Mouse (Mus musculus) urinary bladder, postnatal 14 days (tissue): ENCODE results near the gene Rsc1a1.
A peak's percentile ranks its signal among the peaks of the same experiment; 100 is the strongest.

Experiments used
- DNase-seq: peaks from one replicate; pipeline ENCODE4 v3.0.0; 2021; ENCODE audit warnings: low spot score

The Rsc1a1 gene

GRCm38 (mm10) chr4:141685499-141685898 is at the start of gene Rsc1a1:
Gene Rsc1a1, minus strand, starts transcription at chr4:141685599.
- no peak for DNase-seq

GRCm38 (mm10) chr4:141735206-141735560 is 49.8 kb upstream of the Rsc1a1 start:
- no peak for DNase-seq

GRCm38 (mm10) chr4:141734446-141735205 is 49.2 kb upstream of the Rsc1a1 start:
- peak; percentile 92 for DNase-seq

- DNase-seq: no peak
Measured at GRCm38 (mm10) chr4:141731766-141732165, 46.4 kb upstream of the Rsc1a1 start.

GRCm38 (mm10) chr4:141730401-141730800 is 45.0 kb upstream of the Rsc1a1 start:
- DNase-seq: no peak

GRCm38 (mm10) chr4:141729266-141729665 is 43.9 kb upstream of the Rsc1a1 start:
- DNase-seq: no peak

GRCm38 (mm10) chr4:141725738-141726137 is 40.3 kb upstream of the Rsc1a1 start:
- peak; percentile 58 for DNase-seq

GRCm38 (mm10) chr4:141725277-141725676 is 39.9 kb upstream of the Rsc1a1 start:
- DNase-seq: no peak

- DNase-seq: no peak
Measured at GRCm38 (mm10) chr4:141724594-141724993, 39.2 kb upstream of the Rsc1a1 start.

- DNase-seq: no peak
Measured at GRCm38 (mm10) chr4:141723673-141724068, 38.3 kb upstream of the Rsc1a1 start.

- DNase-seq: peak; percentile 92
Measured at GRCm38 (mm10) chr4:141722731-141723672, 37.6 kb upstream of the Rsc1a1 start, which contains the start of gene Ddi2. Gene Ddi2, minus strand, starts transcription at chr4:141723419.

- DNase-seq: no peak
Measured at GRCm38 (mm10) chr4:141721961-141722360, 36.6 kb upstream of the Rsc1a1 start.

- DNase-seq: no peak
Measured at GRCm38 (mm10) chr4:141720761-141721523, 35.5 kb upstream of the Rsc1a1 start.

- no peak for DNase-seq
Measured at GRCm38 (mm10) chr4:141719304-141719703, 33.9 kb upstream of the Rsc1a1 start.

GRCm38 (mm10) chr4:141717633-141718032 is 32.2 kb upstream of the Rsc1a1 start:
- DNase-seq: no peak

GRCm38 (mm10) chr4:141715027-141715426 is 29.6 kb upstream of the Rsc1a1 start:
- DNase-seq: no peak

GRCm38 (mm10) chr4:141713598-141714142 is 28.3 kb upstream of the Rsc1a1 start:
- DNase-seq: no peak

GRCm38 (mm10) chr4:141711250-141711649 is 25.9 kb upstream of the Rsc1a1 start:
- DNase-seq: no peak

- DNase-seq: no peak
Measured at GRCm38 (mm10) chr4:141708971-141709370, 23.6 kb upstream of the Rsc1a1 start.

- DNase-seq: no peak
Measured at GRCm38 (mm10) chr4:141708005-141708404, 22.6 kb upstream of the Rsc1a1 start.

- no peak for DNase-seq
Measured at GRCm38 (mm10) chr4:141705331-141705730, 19.9 kb upstream of the Rsc1a1 start.

GRCm38 (mm10) chr4:141704625-141705024 is 19.2 kb upstream of the Rsc1a1 start:
- DNase-seq: no peak
